Comparison of ENCODE assay signal across 11 mouse cellular contexts in genomic region chr3:37324310-37324709, GRCm38 (mm10). TPM values are rescaled to one million over a fixed set of nuclear protein-coding genes. Genes with fewer than 3 reads are reported as not detected.
DNase-seq lines count a peak whose midpoint lies in the region; ATAC-seq and TF ChIP-seq lines count a peak whose summit lies in the region.
"Had no signal": no experiment of that assay in that cellular context is flagged by ENCODE, and none has a peak within 500 bp of the region (broad histone marks: within the 10 kb centered on the region; RNA-seq: fewer than 3 reads in every experiment).

No protein-coding gene starts in this region.

- peak; percentile 33; the same call in 1 of the 2 replicates for ATAC-seq in forebrain, embryonic 16.5 days
- peak; percentile 61 for ATAC-seq in activated CD4-positive, CD25-positive, alpha-beta regulatory T cell, adult 4 months
- peak; percentile 74 for ATAC-seq in megakaryocyte, adult 5-6 weeks (ENCODE audit: poor library complexity, severe bottlenecking)

- no peaks in the 10 kb centered on the region for H3K4me1 ChIP-seq in forebrain, embryonic 16.5 days (replicated peaks; ENCODE audit: control insufficient read depth, insufficient read depth, low read length)
- no peaks in the 10 kb centered on the region for H3K4me1 ChIP-seq in forebrain, embryonic 10.5 days
- no peaks in the 10 kb centered on the region; the same call in 1 of the 2 replicates for H3K4me1 ChIP-seq in lung, adult 2 months (ENCODE audit: control insufficient read depth, insufficient read depth, low read length)
- H3K4me1 ChIP-seq: embryonic facial prominence, embryonic 15.5 days; hindbrain, embryonic 15.5 days had no signal

- no peak overlapping the region for H3K4me2 ChIP-seq in forebrain, embryonic 16.5 days (ENCODE audit: low read length)
- H3K4me2 ChIP-seq: embryonic facial prominence, embryonic 15.5 days; hindbrain, embryonic 15.5 days had no signal

- no peak overlapping the region for H3K9ac ChIP-seq in forebrain, embryonic 16.5 days (replicated peaks; ENCODE audit: low read depth, low read length)
- H3K9ac ChIP-seq: embryonic facial prominence, embryonic 15.5 days; hindbrain, embryonic 15.5 days had no signal

- no peaks in the 10 kb centered on the region for H3K9me3 ChIP-seq in forebrain, embryonic 16.5 days (ENCODE audit: control insufficient read depth, low read length)
- no peaks in the 10 kb centered on the region for H3K9me3 ChIP-seq in forebrain, embryonic 10.5 days
- H3K9me3 ChIP-seq: embryonic facial prominence, embryonic 15.5 days; hindbrain, embryonic 15.5 days had no signal

- no peaks in the 10 kb centered on the region for H3K27me3 ChIP-seq in forebrain, embryonic 16.5 days (replicated peaks; ENCODE audit: control insufficient read depth, insufficient read depth, low read length)
- H3K27me3 ChIP-seq in forebrain, embryonic 10.5 days (ENCODE audit: poor library complexity, severe bottlenecking), result no peaks in the 10 kb centered on the region
- H3K27me3 ChIP-seq: embryonic facial prominence, embryonic 15.5 days; hindbrain, embryonic 15.5 days had no signal

- DNase-seq in forebrain, embryonic 10.5 days (ENCODE audit: extremely low spot score, low spot score), result no peak
- DNase-seq in lung, adult 2 months, result no peak
- no peak for DNase-seq in lung, postnatal 25 days (ENCODE audit: low spot score)
- DNase-seq in urinary bladder, postnatal 4 days (ENCODE audit: low spot score in 2 of 2), result no peak
- no peak for DNase-seq in yolk sac, embryonic 10.5 days (ENCODE audit: low spot score)

- 0 out of 2 replicates have a peak, but pooled peaks cover 2% of the 10 kb centered on the region for H3K36me3 ChIP-seq in forebrain, embryonic 16.5 days (ENCODE audit: control insufficient read depth, insufficient read depth)
- H3K36me3 ChIP-seq in forebrain, embryonic 10.5 days (replicated peaks), result peaks cover 24% of the 10 kb centered on the region

- no peak overlapping the region for H3K4me3 ChIP-seq in forebrain, embryonic 16.5 days (replicated peaks; ENCODE audit: low read length)
- no peak overlapping the region for H3K4me3 ChIP-seq in forebrain, embryonic 10.5 days
- no peak overlapping the region for H3K4me3 ChIP-seq in lung, adult 2 months (replicated peaks; ENCODE audit: extremely low read depth, low read depth, low read length)
- H3K4me3 ChIP-seq: embryonic facial prominence, embryonic 15.5 days; hindbrain, embryonic 15.5 days had no signal

- 57% methylated on average over 3 of the region's 3 CpGs for WGBS in forebrain, embryonic 16.5 days
- WGBS in forebrain, embryonic 10.5 days, result 51% methylated on average over 3 of the region's 3 CpGs
- WGBS in lung, adult 2 months, result 36% methylated on average over 3 of the region's 3 CpGs

- no peak overlapping the region for H3K27ac ChIP-seq in forebrain, embryonic 16.5 days (ENCODE audit: low read length)
- H3K27ac ChIP-seq in forebrain, embryonic 10.5 days, result no peak overlapping the region
- H3K27ac ChIP-seq: embryonic facial prominence, embryonic 15.5 days; hindbrain, embryonic 15.5 days; macrophage had no signal

- TF ChIP-seq POLR2A in lung, adult 2 months (IDR thresholded peaks at IDR 0.05; ENCODE audit: borderline replicate concordance, extremely low read depth, low read depth, low read length), result no peak

- 0 out of 2 replicates have a peak, but pooled peaks have one; percentile 9 for TF ChIP-seq CTCF in lung, adult 2 months (IDR thresholded peaks at IDR 0.05; ENCODE audit: insufficient read depth, low read length)

RNA-seq across cellular contexts. Expression of gene Cetn4, which starts 11.8 kb away (rescaled TPM):
- polyA plus RNA-seq in forebrain, embryonic 16.5 days (2015; fragmentation: Nextera tagmentation; extraction: Ambion mirVana), result 1.8 and 2.8 TPM in 2 replicates
- 2.4 and 2.7 TPM in 2 replicates for polyA plus RNA-seq in forebrain, embryonic 10.5 days (2016; fragmentation: Nextera tagmentation; extraction: Ambion mirVana)
- 0.67 and 2.1 TPM in 2 replicates for polyA plus RNA-seq in lung, adult 2 months (2012; rRNA removed)
- under 1 TPM; 0.31 to 0.75 TPM for polyA plus RNA-seq in activated CD4-positive, CD25-positive, alpha-beta regulatory T cell, adult 4 months (2017; shearing (Covaris generic))
- total RNA-seq in megakaryocyte, adult 5-6 weeks (2015), result 0.31 and 1.3 TPM in 2 replicates
- total RNA-seq in megakaryocyte, adult 5-6 weeks (2017), result 0.45 and 2.2 TPM in 2 replicates

RNA-seq across cellular contexts. Expression of gene Bbs12, which starts 12.0 kb away (rescaled TPM):
- polyA plus RNA-seq in forebrain, embryonic 16.5 days (2015; fragmentation: Nextera tagmentation; extraction: Ambion mirVana), result 5.8 and 6.1 TPM in 2 replicates
- 9.8 and 10.2 TPM in 2 replicates for polyA plus RNA-seq in forebrain, embryonic 10.5 days (2016; fragmentation: Nextera tagmentation; extraction: Ambion mirVana)
- 0.70 and 1.3 TPM in 2 replicates for polyA plus RNA-seq in lung, adult 2 months (2012; rRNA removed)
- polyA plus RNA-seq in activated CD4-positive, CD25-positive, alpha-beta regulatory T cell, adult 4 months (2017; shearing (Covaris generic)), result 1 to 10 TPM; 5.8 to 6.6 TPM
- total RNA-seq in megakaryocyte, adult 5-6 weeks (2015), result 0.29 and 3.0 TPM in 2 replicates
- total RNA-seq in megakaryocyte, adult 5-6 weeks (2017), result 0.69 and 1.5 TPM in 2 replicates

RNA-seq across cellular contexts. Expression of gene Fgf2, which starts 23.8 kb away (rescaled TPM):
- polyA plus RNA-seq in forebrain, embryonic 16.5 days (2015; fragmentation: Nextera tagmentation; extraction: Ambion mirVana), result 0.39 and 0.41 TPM in 2 replicates
- polyA plus RNA-seq in forebrain, embryonic 10.5 days (2016; fragmentation: Nextera tagmentation; extraction: Ambion mirVana), result 0.36 and 0.80 TPM in 2 replicates
- 5.1 and 5.4 TPM in 2 replicates for polyA plus RNA-seq in lung, adult 2 months (2012; rRNA removed)
- under 1 TPM; 0.45 to 0.65 TPM for polyA plus RNA-seq in activated CD4-positive, CD25-positive, alpha-beta regulatory T cell, adult 4 months (2017; shearing (Covaris generic))
- not detected in 2 replicates for total RNA-seq in megakaryocyte, adult 5-6 weeks (2015)
- not detected in 2 replicates for total RNA-seq in megakaryocyte, adult 5-6 weeks (2017)
- polyA plus RNA-seq: macrophage had no signal
